Mouse (Mus musculus): Measurements from ENCODE around the gene Tmem218. TPM values are rescaled to one million over a fixed set of nuclear protein-coding genes. Genes with fewer than 3 reads are reported as not detected.
A peak's percentile ranks its signal among the peaks of the same experiment; 100 is the strongest.

The Tmem218 gene
- total and polyA plus RNA-seq, 3 experiments = 3.4 to 4.7 TPM; not detected in 1

- Histone ChIP-seq H3K36me3 (ENCODE audit: control insufficient read depth in 1 of 2, insufficient read depth in 2 of 2, low read length in 2 of 2) (no peaks in the 10 kb centered on the region), H3K4me1 (ENCODE audit: control insufficient read depth in 1 of 2, insufficient read depth in 2 of 2, low read length in 2 of 2) (no peaks in the 10 kb centered on the region), H3K27me3 (ENCODE audit: control insufficient read depth in 1 of 2, insufficient read depth in 2 of 2, low read length in 2 of 2) (no peaks in the 10 kb centered on the region), H3K4me3 (ENCODE audit: control insufficient read depth in 1 of 2, insufficient read depth in 1 of 2, low read depth in 2 of 2, low read length in 2 of 2) (no peak overlapping the region), H3K9ac (ENCODE audit: control insufficient read depth, low read depth, low read length, poor library complexity, severe bottlenecking) (no peak overlapping the region), H3K79me2 (ENCODE audit: control insufficient read depth, insufficient read depth, low read length, poor library complexity) (no peaks in the 10 kb centered on the region), H3K27ac (ENCODE audit: control insufficient read depth, low read depth, low read length) (no peak overlapping the region), H3K9me3 (replicated peaks; ENCODE audit: insufficient read depth, low read length) (no peaks in the 10 kb centered on the region)
- TF ChIP-seq RAD21 (IDR thresholded peaks at IDR 0.05; ENCODE audit: low read depth, low read length) = peak; percentile 35
- peak; percentile 37; the same call in 1 of the 2 replicates for TF ChIP-seq SMC3 (IDR thresholded peaks at IDR 0.05; ENCODE audit: low read depth, low read length)
- no peak for TF ChIP-seq MXI1 (IDR thresholded peaks at IDR 0.05; ENCODE audit: low read depth, low read length)
- no peak for TF ChIP-seq E2F4 (IDR thresholded peaks at IDR 0.05; ENCODE audit: borderline replicate concordance, low read depth, low read length)
- no peak for TF ChIP-seq BHLHE40 (IDR thresholded peaks at IDR 0.05; ENCODE audit: borderline replicate concordance, low read depth, low read length)
- peak; percentile 18 to 45 (median 42); a peak in 5 of 6 replicates for TF ChIP-seq CTCF (IDR thresholded peaks at IDR 0.05 in 2 of 3, conservative IDR thresholded peaks at IDR 0.05 in 1 of 3; ENCODE audit: control insufficient read depth in 1 of 3, insufficient read depth in 1 of 3, low read depth in 2 of 3, low read length in 3 of 3, poor library complexity in 1 of 3, severe bottlenecking in 1 of 3)
- peak; percentile 51 for DNase-seq (ENCODE audit: low read depth, low spot score)
Observed at GRCm38 (mm10) chr9:37255889-37256225, 47.8 kb downstream of the Tmem218 start.

- no peak overlapping the region for H3K4me3 ChIP-seq (ENCODE audit: control insufficient read depth in 1 of 2, insufficient read depth in 1 of 2, low read depth in 2 of 2, low read length in 2 of 2)
- no peak overlapping the region for H3K27ac ChIP-seq (ENCODE audit: control insufficient read depth, low read depth, low read length)
- H3K4me1 ChIP-seq (ENCODE audit: control insufficient read depth in 1 of 2, insufficient read depth in 2 of 2, low read length in 2 of 2) = peaks cover 7 to 9% of the 10 kb centered on the region in 2 experiments
- no peaks in the 10 kb centered on the region for H3K27me3 ChIP-seq (ENCODE audit: control insufficient read depth in 1 of 2, insufficient read depth in 2 of 2, low read length in 2 of 2)
- no peaks in the 10 kb centered on the region for H3K9me3 ChIP-seq (replicated peaks; ENCODE audit: insufficient read depth, low read length)
- peaks cover 0 to 18% of the 10 kb centered on the region in 2 experiments; a peak in 2 of 4 replicates for H3K36me3 ChIP-seq (ENCODE audit: control insufficient read depth in 1 of 2, insufficient read depth in 2 of 2, low read length in 2 of 2)
- no peaks in the 10 kb centered on the region for H3K79me2 ChIP-seq (ENCODE audit: control insufficient read depth, insufficient read depth, low read length, poor library complexity)
- peak; percentile 74 for DNase-seq (ENCODE audit: low read depth, low spot score)
- H3K9ac ChIP-seq (ENCODE audit: control insufficient read depth, low read depth, low read length, poor library complexity, severe bottlenecking) = no peak overlapping the region
- TF ChIP-seq EP300 (IDR thresholded peaks at IDR 0.05; ENCODE audit: low read depth in 1 of 2, low read length in 2 of 2) = peak; percentile 40 to 64; a peak in 3 of 4 replicates
- TF ChIP-seq MEF2A (IDR thresholded peaks at IDR 0.05; ENCODE audit: extremely low read depth, insufficient replicate concordance, low read depth, low read length, poor library complexity, severe bottlenecking) = no peak
- peak; percentile 19; the same call in 1 of the 2 replicates for TF ChIP-seq TAL1 (IDR thresholded peaks at IDR 0.05; ENCODE audit: low read length)
- peak; percentile 23; the same call in 1 of the 2 replicates for TF ChIP-seq SIN3A (IDR thresholded peaks at IDR 0.05; ENCODE audit: low read length)
- TF ChIP-seq GATA1 (IDR thresholded peaks at IDR 0.05; ENCODE audit: low read depth, low read length) = peak; percentile 73
- TF ChIP-seq ZMIZ1 (IDR thresholded peaks at IDR 0.05; ENCODE audit: low read depth, low read length) = no peak
Observed at GRCm38 (mm10) chr9:37266622-37267021, 58.6 kb downstream of the Tmem218 start.

Other genes with a start within 250 kb of the Tmem218 start
- not detected in 2 replicates for gene Pknox2, start 60.8 kb upstream of the Tmem218 start, total RNA-seq (2012; rRNA removed)
- not detected for gene Pknox2, start 60.8 kb upstream of the Tmem218 start, polyA plus RNA-seq (2012; ENCODE audit: insufficient read depth in 1 of 2, insufficient read length in 2 of 2, low read depth in 1 of 2, low replicate concordance in 2 of 2, missing spikeins in 1 of 2)
- gene Slc37a2, start 47.5 kb downstream of the Tmem218 start, total RNA-seq (2012; rRNA removed) = 0.75 and 1.1 TPM in 2 replicates
- gene Slc37a2, start 47.5 kb downstream of the Tmem218 start, polyA plus RNA-seq (2012; ENCODE audit: insufficient read depth in 1 of 2, insufficient read length in 2 of 2, low read depth in 1 of 2, low replicate concordance in 2 of 2, missing spikeins in 1 of 2) = 1 to 10 TPM in 1 of 2 experiments, not detected in 1; 1.4 TPM
- gene Ccdc15, start 140.2 kb downstream of the Tmem218 start, total RNA-seq (2012; rRNA removed) = 3.7 and 4.3 TPM in 2 replicates
- gene Ccdc15, start 140.2 kb downstream of the Tmem218 start, polyA plus RNA-seq (2012; ENCODE audit: insufficient read depth in 1 of 2, insufficient read length in 2 of 2, low read depth in 1 of 2, low replicate concordance in 2 of 2, missing spikeins in 1 of 2) = 1 to 10 TPM in 1 of 2 experiments, not detected in 1; 4.0 TPM
- 0.04 TPM in 1 of 2 replicates, not detected in the other for gene Hepacam, start 159.1 kb downstream of the Tmem218 start, total RNA-seq (2012; rRNA removed)
- under 1 TPM in 1 of 2 experiments, not detected in 1; 0.01 TPM for gene Hepacam, start 159.1 kb downstream of the Tmem218 start, polyA plus RNA-seq (2012; ENCODE audit: insufficient read depth in 1 of 2, insufficient read length in 2 of 2, low read depth in 1 of 2, low replicate concordance in 2 of 2, missing spikeins in 1 of 2)
- not detected in 2 replicates for gene Robo4, start 193.7 kb downstream of the Tmem218 start, total RNA-seq (2012; rRNA removed)
- not detected for gene Robo4, start 193.7 kb downstream of the Tmem218 start, polyA plus RNA-seq (2012; ENCODE audit: insufficient read depth in 1 of 2, insufficient read length in 2 of 2, low read depth in 1 of 2, low replicate concordance in 2 of 2, missing spikeins in 1 of 2)
- not detected in 2 replicates for gene Robo3, start 225.0 kb downstream of the Tmem218 start, total RNA-seq (2012; rRNA removed)
- gene Robo3, start 225.0 kb downstream of the Tmem218 start, polyA plus RNA-seq (2012; ENCODE audit: insufficient read depth in 1 of 2, insufficient read length in 2 of 2, low read depth in 1 of 2, low replicate concordance in 2 of 2, missing spikeins in 1 of 2) = not detected